Mouse (Mus musculus): ENCODE data around the gene Olfr1378.

DNA sequence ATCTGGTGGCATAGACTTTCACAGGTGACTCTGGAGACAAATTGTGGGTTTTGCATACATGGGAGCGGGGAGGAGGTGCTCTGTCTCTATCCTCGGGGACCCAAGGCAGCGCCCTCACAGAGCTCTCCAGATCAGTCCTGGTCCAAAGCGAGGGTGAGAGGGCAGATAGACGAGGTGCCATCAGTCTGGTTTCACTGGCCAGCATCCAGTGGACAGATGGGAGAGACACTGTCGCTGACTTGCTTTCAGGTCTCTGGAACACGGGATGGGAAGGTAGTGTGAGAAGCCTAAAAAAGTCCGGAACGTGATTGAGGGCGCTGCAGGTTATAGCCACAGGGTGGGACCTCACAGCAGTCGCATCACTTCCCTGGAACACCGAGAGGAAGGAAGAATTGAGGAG lies 23.9 kb upstream of the Olfr1378 start:
- TF ChIP-seq CTCF (IDR thresholded peaks at IDR 0.05), result no peak
- no peak for TF ChIP-seq POLR2A (IDR thresholded peaks at IDR 0.05; ENCODE audit: insufficient read depth, low read depth, low read length)
- TF ChIP-seq EP300 (IDR thresholded peaks at IDR 0.05; ENCODE audit: insufficient read depth, low read depth, low read length), result no peak

All from heart, adult 2 months (tissue).